Mouse (Mus musculus) testis, postnatal 14 days (tissue): ENCODE measurements around the gene Abcb9.

Source experiments
- DNase-seq: peaks from one replicate; pipeline ENCODE4 v3.0.0; 2021; ENCODE audit warnings: low spot score

The Abcb9 gene

DNA sequence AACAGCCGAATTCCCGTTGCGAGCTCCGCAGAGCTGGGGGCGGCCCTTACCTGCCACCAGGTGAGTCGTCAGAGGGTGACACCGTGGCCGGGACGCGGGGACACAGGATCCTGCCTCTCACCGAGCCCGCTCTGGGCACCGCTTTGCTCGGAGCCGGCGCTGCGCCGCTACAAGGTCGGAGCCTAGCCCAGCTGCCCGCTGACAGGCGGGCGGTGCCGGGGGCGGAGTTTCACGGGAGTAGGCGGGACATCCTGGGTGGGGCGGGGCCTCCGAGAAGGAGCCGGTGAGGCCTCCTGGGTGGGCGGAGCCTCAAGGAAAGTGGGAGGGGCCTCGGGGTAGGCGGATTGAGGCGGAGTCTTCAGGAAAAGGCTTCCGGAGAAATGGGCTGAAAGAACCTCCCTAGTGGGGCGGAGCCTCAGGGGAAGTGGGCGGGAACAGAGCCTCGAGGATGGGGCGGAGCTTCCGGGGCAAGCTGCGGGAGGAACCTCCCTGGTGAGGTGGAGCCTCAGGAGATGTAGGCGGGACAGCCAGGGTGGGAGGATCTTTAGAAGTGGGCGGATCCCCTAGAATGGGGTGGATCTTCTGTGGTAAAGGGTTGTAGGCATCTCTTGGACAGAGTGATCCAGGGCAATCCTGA lies at the start of gene Abcb9:
Gene Abcb9, minus strand, starts transcription at position 203 of the 637 bp plus-strand sequence.
- DNase-seq, result peak; percentile 99

- no peak for DNase-seq
These were observed 42.5 kb upstream of the Abcb9 start for GRCm38 (mm10) chr5:124138066-124138465.

DNA sequence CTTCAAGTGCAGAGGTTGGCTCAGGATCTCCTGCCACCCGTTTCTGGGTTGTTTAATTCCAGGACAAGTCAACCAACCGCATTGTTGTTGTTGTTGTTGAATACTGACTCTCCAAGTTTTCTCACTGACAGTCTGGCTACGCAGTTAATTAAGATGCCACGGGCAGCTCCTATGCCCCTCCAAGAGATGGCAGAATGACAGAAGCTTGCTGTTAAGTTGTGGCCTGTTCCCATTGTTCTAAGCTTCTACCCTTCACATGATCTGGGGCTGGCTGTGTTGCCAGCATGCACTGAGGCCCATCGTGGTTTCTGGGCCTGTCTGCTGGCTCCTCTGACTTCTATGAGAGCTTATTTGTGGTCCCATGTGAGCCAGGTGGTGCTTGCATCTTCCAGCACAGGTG lies 38.7 kb upstream of the Abcb9 start:
- no peak for DNase-seq

- DNase-seq, result no peak
These were observed 29.5 kb upstream of the Abcb9 start for GRCm38 (mm10) chr5:124125093-124125492.

GRCm38 (mm10) chr5:124122357-124122756 lies 26.8 kb upstream of the Abcb9 start:
- DNase-seq, result no peak

DNA sequence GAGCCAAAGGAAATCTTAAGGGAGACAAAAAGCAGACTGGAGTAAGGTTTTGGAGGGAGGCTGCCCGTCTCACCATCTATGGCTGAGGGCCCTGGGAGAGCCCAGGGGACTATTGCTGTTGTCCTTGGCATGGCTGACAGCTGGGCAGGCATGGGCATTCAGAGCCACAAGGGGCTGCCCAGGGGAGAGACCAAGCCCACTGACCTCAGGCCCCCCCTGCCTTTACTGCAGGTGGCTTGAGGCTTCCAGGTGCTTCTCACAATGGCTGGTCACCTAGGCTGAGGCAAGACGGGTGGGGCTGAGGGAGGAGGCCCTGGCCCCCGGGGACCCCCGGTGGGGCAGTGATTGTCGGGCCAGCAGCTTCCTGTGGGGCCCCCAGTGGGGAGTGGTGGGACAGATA lies 23.6 kb upstream of the Abcb9 start:
- no peak for DNase-seq

DNA sequence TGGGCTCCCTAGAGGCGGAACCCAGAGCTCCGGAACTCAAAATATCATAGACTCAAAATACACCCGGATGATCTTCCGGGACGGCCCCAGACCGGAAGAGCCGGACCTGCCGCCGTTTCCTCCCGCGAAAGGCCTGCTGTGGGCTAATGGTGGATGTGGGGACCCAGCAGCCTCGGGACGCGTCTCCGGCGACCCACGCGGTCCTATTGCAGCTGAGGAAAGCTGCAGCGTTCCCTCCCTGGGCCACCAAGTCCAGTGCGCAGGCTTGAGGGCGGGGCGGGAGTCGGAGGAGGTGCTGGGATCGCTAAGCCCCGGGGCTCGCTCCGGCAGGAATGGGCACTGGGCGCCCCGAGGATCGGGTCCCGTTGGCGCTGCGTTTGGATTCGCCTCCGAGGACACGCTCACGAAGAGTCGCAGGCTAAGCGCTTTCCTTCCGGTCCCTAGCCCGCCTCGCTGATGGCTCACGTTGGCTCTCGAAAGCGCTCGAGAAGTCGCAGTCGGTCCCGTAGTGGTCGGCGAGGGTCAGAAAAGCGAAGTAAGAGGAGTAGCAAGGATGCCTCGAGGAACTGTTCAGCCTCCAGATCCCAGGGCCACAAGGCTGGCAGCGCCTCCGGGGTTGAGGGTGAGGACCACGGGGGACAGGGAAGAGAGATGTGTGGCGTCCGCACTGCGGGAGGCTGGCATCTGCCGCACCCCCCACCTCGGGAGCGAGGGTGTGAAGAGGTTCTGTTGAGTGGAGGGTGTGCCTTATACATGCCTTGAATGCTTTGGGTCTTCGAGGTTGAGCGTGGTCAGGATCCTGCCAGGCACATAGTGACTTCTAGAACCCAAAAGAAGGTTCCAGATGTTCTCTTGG lies 20.6 kb upstream of the Abcb9 start, which contains the start of gene Arl6ip4:
Gene Arl6ip4, plus strand, starts transcription at position 100 of the 856 bp plus-strand sequence.
- DNase-seq, result peak; percentile 82

DNA sequence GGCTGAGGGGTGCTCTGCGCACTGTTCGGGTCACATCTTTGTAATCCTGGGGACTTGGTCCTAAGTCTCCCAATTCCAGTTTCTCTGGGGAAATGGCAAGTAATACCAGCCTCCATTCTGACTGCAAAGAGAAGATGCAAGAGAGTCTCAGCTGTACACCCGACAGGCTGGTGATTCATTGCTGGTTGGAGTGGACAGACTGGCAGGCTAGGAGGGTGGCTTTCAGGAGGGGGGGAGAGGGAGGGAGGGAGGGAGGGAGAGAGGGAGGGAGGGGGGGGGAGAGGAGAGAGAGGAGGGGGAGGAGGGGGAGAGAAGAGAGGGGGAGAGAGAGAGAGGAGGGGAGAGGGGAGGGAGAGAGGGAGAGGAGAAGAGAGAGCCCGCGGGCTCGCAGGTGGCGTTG lies 19.9 kb upstream of the Abcb9 start:
- DNase-seq, result no peak

DNA sequence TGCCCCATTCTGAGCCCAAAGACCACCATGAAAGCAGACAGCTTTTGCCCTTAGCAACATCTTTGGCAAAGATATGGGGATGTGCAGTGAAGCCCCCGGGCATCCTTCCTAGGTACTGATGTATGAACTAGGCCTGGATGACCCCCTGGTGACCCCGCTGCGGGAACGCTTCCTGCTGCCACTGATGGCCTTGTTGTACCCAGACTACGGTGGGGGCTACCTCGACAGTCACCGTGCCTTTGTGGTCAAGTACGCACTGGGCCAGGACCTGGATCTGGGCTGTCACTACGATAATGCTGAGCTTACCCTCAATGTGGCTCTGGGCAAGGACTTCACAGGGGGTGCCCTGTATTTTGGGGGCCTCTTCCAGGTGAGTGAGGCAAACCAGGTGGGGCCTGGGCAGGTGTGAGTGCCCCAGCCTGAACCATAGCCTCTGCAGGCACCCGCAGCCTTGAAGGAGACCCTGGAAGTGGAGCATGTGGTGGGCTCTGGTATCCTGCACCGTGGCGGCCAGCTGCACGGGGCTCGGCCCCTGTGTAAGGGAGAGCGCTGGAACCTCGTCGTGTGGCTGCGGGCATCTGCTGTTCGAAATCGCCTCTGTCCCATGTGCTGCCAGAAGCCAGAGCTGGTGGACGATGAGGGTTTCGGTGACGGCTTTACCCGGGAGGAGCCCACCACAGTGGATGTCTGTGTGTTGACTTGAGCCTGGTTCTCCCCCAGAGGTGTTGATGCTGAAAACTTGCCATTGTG lies 18.9 kb upstream of the Abcb9 start:
- no peak for DNase-seq

GRCm38 (mm10) chr5:124113030-124113429 lies 17.4 kb upstream of the Abcb9 start:
- no peak for DNase-seq

- DNase-seq, result peak; percentile 66
These were observed 16.9 kb upstream of the Abcb9 start for GRCm38 (mm10) chr5:124112531-124112930.

DNA sequence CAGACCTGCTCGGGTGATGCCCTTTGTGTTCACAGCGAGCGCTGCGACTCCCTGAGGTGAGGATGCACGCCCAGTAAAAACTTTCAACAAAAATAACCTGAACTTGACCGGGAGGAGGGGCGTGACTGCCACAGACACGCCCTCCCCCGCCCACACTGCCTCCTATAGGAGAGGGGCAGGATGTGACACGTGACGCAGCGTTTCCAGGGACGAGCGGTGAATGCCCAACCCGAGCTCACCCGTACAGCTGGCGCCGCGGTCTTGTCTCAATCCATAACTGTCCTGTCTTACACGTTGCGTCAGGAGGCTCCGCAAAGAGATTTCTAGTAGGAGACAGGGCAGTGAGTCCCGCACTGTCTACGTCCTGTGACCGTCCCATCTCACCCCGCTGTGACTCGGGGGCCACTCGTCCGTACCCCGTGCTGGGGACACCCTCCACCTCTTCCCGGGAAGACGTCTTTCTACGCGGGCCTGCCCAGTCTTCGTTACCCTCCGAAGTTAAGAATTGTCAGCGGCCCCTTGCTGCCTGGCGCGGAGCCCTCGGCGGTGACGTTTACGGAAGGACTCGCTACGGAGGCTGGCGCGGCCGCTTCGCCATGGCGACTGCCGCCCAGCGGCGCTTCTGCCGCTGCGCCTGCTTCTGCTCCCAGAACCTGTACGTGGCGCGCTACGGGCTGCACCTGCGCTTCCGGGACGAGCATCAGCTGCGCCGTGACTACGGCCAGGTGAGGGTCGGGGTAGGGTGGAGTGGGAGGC lies 16.3 kb upstream of the Abcb9 start, which contains the start of gene Ogfod2:
Gene Ogfod2, plus strand, starts transcription at position 556 of the 756 bp plus-strand sequence.
- DNase-seq, result peak; percentile 95

GRCm38 (mm10) chr5:124111077-124111741 lies 15.6 kb upstream of the Abcb9 start:
- DNase-seq, result peak; percentile 55

GRCm38 (mm10) chr5:124103552-124103951 lies 8.0 kb upstream of the Abcb9 start:
- DNase-seq, result no peak

DNA sequence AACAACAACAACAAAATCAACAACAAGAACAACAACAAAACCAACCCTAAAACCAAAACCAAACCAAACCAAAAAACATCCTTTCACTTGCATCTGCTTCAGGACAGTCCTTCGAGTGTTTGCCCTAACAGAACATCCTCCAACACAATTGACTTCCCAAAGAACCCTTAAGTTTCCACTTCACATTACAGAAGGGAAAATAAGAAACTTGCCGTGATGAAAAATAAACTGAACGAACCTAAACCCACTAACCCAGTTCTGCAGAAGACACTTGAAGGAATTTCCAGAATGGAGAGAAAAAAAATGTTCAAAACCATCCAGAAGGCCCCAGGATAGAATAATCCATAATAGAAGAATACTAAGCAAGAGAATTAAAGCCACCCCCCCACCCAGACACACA lies 7.4 kb upstream of the Abcb9 start:
- no peak for DNase-seq

DNA sequence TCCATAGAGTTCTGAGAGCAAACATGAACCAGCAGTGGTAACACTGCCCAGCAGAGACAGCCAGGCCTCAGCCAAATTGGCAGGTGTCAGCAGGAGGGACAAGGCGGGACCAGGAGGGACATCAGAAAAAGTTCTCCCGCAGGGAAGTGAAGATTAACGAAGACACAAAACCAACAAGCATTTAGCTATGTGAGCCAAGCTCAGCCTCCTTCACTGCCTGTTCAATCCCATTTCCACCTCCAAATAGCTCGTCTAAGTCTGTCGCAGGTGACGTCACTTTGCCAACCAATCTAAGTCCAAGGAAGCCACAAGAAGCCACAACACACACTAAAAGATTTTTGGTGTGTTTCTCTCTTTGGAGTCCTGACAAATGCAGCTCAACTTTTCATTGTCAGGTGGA lies 6.7 kb upstream of the Abcb9 start:
- no peak for DNase-seq

GRCm38 (mm10) chr5:124100128-124101044 lies 4.8 kb upstream of the Abcb9 start:
- no peak for DNase-seq

- DNase-seq, result no peak
These were observed 3.3 kb upstream of the Abcb9 start for GRCm38 (mm10) chr5:124098923-124099322.

DNA sequence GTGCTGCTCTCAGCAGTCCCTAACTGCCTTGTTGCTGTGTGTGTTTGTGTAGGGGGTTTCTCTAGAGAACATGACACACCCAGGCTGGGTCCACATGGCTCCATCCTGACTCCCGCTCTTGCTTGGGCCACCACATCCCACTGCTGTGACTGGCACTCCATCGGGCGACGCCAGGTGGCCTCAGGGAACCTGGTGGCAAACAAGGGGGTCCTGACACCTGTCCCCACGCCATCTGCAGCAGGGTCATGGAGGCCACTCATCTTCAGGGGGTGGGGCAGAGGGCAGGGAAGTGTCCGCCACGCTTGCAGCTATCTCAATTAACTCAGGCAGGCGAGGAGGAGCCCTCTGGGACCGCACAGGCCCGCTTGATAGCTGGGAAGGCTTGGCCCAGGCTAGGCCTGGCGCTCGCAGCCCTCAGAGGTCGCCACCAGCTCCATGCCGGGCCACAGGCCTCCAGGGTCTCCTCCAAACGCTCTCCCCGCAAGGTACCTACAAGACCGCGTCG lies 469 bp downstream of the Abcb9 start:
- DNase-seq, result peak; percentile 59
